Mouse (Mus musculus): ENCODE results near the gene Cenpo. TPM values are rescaled to one million over a fixed set of nuclear protein-coding genes. Genes with fewer than 3 reads are reported as not detected.

Cenpo gene
- 4.5 TPM for polyA plus RNA-seq (2015; fragmentation: Illumina TruSeq; extraction: RNeasy Lipid Tissue Mini Kit (QIAGEN cat#74804); ENCODE audit: low read depth, low replicate concordance)

GRCm38 (mm10) chr12:4233572-4234508 lies at the start of gene Cenpo, which contains the start of gene Ptrhd1:
Cenpo (minus strand) TSS chr12:4234294.
Ptrhd1 (plus strand) TSS chr12:4234027.

Other genes starting within 250 kb of the Cenpo start
- gene Efr3b, start 195.4 kb downstream of the Cenpo start, polyA plus RNA-seq (2015; fragmentation: Illumina TruSeq; extraction: RNeasy Lipid Tissue Mini Kit (QIAGEN cat#74804); ENCODE audit: low read depth, low replicate concordance) = 81.5 TPM
- 74.9 TPM for gene Dnajc27, start 151.7 kb downstream of the Cenpo start, polyA plus RNA-seq (2015; fragmentation: Illumina TruSeq; extraction: RNeasy Lipid Tissue Mini Kit (QIAGEN cat#74804); ENCODE audit: low read depth, low replicate concordance)
- 31.2 TPM for gene Adcy3, start 101.2 kb downstream of the Cenpo start, polyA plus RNA-seq (2015; fragmentation: Illumina TruSeq; extraction: RNeasy Lipid Tissue Mini Kit (QIAGEN cat#74804); ENCODE audit: low read depth, low replicate concordance)
- 7.2 TPM for gene Ptrhd1, start 267 bp downstream of the Cenpo start, polyA plus RNA-seq (2015; fragmentation: Illumina TruSeq; extraction: RNeasy Lipid Tissue Mini Kit (QIAGEN cat#74804); ENCODE audit: low read depth, low replicate concordance)
- gene Ncoa1, start 242.9 kb upstream of the Cenpo start, polyA plus RNA-seq (2015; fragmentation: Illumina TruSeq; extraction: RNeasy Lipid Tissue Mini Kit (QIAGEN cat#74804); ENCODE audit: low read depth, low replicate concordance) = 53.8 TPM